Mouse (Mus musculus) spleen, postnatal 4 days (tissue): ENCODE measurements at regions not wholly inside any gene's neighbourhood (a gene's known extent, or its start where the extent isn't known, plus 50 kb on each side); places are given as distances from the start of the nearest gene placed in this dataset.

Experiments used
- DNase-seq, 2 experiments: peaks; one replicate each; pipeline ENCODE4 v3.0.0; 2022; ENCODE audit warnings: low spot score in 2 of 2

DNA sequence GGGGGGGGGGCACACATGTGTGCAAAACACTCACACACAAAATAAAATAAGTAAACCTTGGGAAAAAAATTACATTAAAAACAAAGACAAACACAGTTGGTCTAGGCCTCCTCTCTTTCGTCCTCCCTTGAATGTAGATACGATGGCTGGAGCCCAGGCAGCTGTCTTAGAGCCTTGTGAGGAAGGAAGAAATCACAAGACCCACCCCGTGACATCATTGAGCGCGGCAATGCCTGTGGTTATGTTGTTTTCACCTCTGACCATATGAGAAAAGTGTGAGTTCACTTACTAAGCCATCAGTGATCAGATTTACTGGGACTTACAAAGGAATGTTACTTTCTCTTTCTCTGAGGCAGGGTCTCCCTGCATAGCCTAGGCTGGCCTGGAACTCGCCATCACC lies 64.8 kb upstream of the Slc6a6 start:
- no peak for DNase-seq

DNA sequence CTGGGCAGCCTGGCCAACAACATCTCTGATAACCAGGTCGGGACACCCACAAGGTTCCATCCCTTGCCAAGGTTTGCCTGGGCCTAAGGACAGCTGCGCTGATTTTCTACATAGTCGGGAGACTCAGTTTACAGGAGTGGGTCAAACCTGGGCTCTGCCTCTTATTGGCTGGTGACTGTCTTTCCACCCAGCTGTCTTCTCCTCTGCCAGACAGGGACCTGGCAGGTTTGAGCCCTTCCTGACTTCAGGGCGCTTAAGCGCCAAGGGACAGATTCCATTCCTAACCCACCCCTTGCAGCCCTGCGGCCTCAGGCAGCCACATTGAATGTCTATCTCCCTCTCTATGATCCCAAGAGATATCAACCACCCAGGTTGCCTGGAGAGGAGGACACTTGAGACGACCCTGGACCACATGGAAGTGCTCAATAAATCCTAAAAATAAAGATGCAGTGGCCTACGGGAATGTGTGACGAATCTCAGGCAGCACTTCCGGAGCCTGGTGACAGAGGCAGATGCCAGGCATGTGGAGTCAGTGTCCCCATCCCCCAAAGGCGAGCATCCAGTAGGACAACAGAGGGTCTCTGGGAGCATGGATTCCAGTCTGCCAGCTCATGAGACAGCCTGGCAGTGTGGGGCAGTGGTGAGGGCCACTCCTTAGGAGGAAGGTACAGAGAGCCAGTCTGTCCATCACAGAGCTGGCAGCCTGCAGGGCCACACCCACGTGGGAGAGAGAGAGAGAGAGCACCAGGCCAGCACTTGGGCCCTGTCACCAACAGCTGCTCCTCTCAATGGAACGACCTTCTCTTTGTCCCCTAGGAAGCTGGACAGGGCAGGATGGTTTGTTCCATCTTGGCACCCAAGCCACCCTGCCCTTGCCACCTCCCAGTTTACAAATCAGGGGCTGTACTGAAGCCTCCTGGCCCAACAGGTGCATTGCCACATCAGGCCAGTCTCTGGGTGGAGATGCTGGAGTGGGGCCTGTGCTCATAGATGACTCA lies 63.8 kb upstream of the Slc6a6 start:
- DNase-seq: no peak

DNA sequence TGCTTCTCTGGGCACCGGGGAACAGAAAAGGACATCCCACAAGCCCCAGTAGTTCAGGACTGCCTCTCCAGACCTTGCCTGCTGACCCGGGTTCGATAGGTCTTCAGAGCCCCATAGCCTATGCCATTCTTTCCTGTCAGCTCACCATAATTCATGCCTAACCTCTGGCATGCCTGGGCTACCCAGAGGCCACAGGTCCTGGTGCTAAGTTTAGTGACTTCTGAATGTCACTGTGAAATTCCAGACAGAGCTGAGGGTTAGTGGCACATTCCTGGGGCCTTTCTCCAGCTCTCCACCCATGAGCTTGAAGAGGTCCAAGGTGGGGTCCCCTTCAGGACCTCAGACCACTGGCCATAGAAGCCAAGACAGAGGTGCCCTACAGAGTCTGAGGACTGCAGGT lies 62.4 kb upstream of the Slc6a6 start:
- no peak for DNase-seq

DNA sequence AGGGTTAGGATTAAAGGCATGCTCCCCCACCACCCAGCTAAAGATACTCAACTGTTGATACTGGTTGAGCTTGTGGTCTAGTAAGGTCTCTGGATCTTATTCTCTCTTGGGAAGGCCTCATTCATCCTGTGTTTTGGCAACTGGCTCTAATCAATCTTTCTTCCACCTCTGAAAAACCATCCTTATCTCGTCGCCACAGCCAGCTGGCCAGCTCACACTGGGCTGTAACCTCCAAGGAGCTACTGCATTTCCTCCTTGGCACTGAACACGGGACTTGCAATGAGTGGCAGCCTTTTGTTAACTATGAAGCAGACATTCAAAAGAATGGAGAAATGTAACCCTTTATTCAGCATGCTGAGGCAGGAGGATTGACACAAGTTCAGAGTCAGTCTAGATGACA lies 61.4 kb upstream of the Slc6a6 start:
- no peak for DNase-seq

DNA sequence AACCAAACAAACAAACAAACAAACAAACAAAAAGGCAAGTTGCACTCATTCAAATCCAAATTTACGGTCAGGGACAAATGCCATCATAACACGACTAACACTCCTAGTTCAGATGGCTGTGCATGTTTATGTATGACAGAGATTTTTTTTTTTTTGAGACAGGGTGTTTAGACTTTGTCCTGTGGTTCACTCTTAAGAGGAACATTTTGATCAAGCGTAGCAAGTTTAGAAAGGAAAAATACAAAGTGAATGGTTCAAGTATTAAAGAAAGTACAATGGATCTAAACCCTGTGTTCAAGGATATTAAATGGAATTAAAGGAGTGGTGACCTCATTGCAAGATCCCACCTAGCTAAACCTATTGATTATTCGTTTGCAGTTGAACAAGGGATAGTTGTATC lies 60.2 kb upstream of the Slc6a6 start:
- DNase-seq: no peak

DNA sequence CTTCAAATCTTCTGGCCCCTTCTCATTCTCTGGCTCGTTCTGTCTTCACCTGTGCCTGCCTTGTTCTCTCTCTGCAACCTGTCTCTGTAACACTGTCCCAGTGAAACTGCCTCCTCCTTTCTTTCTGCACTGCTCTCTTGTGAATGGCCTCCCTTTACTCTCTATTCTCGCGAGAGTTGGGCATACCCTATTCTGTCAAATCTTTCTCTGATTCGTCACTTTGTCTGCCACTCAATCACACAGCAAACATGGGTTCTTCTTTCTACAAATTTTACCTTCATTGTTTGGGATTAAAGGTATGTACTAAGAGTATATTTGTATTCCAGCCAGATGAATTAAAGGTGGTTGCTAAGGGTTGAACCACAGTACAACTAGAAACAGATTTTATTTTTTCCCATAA lies 54.6 kb upstream of the Slc6a6 start:
- DNase-seq: no peak

DNA sequence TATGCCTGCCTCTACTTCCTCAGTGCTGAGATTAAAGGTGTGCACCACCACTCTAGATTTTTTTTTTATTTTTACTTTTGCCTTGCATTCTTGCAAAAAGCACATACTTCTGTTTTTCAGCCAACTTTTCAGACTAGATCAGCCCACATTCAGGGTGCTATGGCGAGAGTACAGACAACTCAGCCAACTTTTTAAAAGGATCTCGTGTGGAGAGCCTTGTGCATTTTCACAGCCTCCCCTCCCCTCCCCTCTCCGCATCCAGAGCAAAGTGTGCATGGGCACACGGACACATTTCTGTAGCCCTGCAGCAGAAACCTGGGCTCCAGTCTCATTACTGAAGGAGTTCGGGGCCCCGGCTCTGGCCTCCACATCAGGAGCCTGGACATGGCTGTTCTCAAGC lies 52.6 kb upstream of the Slc6a6 start:
- DNase-seq: no peak
